Mouse (Mus musculus) MEL (cell line): ENCODE results near the gene Tmem108.

Source experiments
- CHD2 ChIP-seq: IDR thresholded peaks from 2 replicates; pipeline ENCODE4 v1.6.1; 2011; ENCODE audit warnings: low read length, improper control_type of control experiment
- CTCF ChIP-seq, 3 experiments: IDR thresholded peaks in 2 of 3; conservative IDR thresholded peaks in 1 of 3; 2 replicates each; pipeline ENCODE4 v1.5.1; 2011 to 2012; ENCODE audit warnings: low read length in 3 of 3, low read depth in 2 of 3, mild to moderate bottlenecking in 2 of 3, improper control_type of control experiment in 1 of 3, inconsistent platforms in 1 of 3, mixed read lengths in 1 of 3, moderate library complexity in 1 of 3; ENCODE audit not compliant: control insufficient read depth in 1 of 3, insufficient read depth in 1 of 3, poor library complexity in 1 of 3, severe bottlenecking in 1 of 3
- EP300 ChIP-seq, 2 experiments: IDR thresholded peaks; 2 replicates each; pipeline ENCODE4 v1.6.1; 2011; ENCODE audit warnings: improper control_type of control experiment in 2 of 2, low read length in 2 of 2, low read depth in 1 of 2, mild to moderate bottlenecking in 1 of 2
- KAT2A ChIP-seq: conservative IDR thresholded peaks from 2 replicates; pipeline ENCODE4 v1.6.1; 2012; ENCODE audit warnings: low read depth, low read length, improper control_type of control experiment, inconsistent platforms
- MAFK ChIP-seq: IDR thresholded peaks from 2 replicates; pipeline ENCODE4 v1.6.1; 2011; ENCODE audit warnings: low read depth, mild to moderate bottlenecking, low read length, improper control_type of control experiment, borderline replicate concordance
- MEF2A ChIP-seq: IDR thresholded peaks from 2 replicates; pipeline ENCODE4 v1.6.1; 2014; ENCODE audit warnings: low read depth, mild to moderate bottlenecking, inconsistent platforms, low read length, improper control_type of control experiment; ENCODE audit not compliant: poor library complexity, insufficient replicate concordance, severe bottlenecking; ENCODE audit errors: extremely low read depth
- MXI1 ChIP-seq: IDR thresholded peaks from 2 replicates; pipeline ENCODE4 v1.6.1; 2011; ENCODE audit warnings: mild to moderate bottlenecking, low read depth, low read length, improper control_type of control experiment
- NELFE ChIP-seq: IDR thresholded peaks from 2 replicates; pipeline ENCODE4 v1.6.1; 2011; ENCODE audit warnings: low read depth, low read length, improper control_type of control experiment
- POLR2A ChIP-seq, 2 experiments: IDR thresholded peaks; 2 replicates each; pipeline ENCODE4 v1.6.1; 2011 to 2012; ENCODE audit warnings: low read length in 2 of 2, mild to moderate bottlenecking in 2 of 2, control low read depth in 1 of 2, improper control_type of control experiment in 1 of 2, low read depth in 1 of 2, moderate library complexity in 1 of 2; ENCODE audit not compliant: control insufficient read depth in 1 of 2, insufficient read depth in 1 of 2, poor library complexity in 1 of 2
- POLR2AphosphoS2 ChIP-seq: IDR thresholded peaks from 2 replicates; pipeline ENCODE4 v1.6.1; 2011; ENCODE audit warnings: low read length, improper control_type of control experiment
- USF1 ChIP-seq: IDR thresholded peaks from 2 replicates; pipeline ENCODE4 v1.6.1; 2014; ENCODE audit warnings: low read depth, mild to moderate bottlenecking, inconsistent platforms, low read length, improper control_type of control experiment, moderate library complexity
- ZC3H11A ChIP-seq: IDR thresholded peaks from 2 replicates; pipeline ENCODE4 v1.6.1; 2012; ENCODE audit warnings: low read depth, mild to moderate bottlenecking, inconsistent platforms, low read length, improper control_type of control experiment

- TF ChIP-seq CTCF (IDR thresholded peaks at IDR 0.05 in 2 of 3, conservative IDR thresholded peaks at IDR 0.05 in 1 of 3; ENCODE audit: control insufficient read depth in 1 of 3, insufficient read depth in 1 of 3, low read depth in 2 of 3, low read length in 3 of 3, poor library complexity in 1 of 3, severe bottlenecking in 1 of 3) = no peak
- TF ChIP-seq MXI1 = no peak
- no peak for TF ChIP-seq MEF2A
- no peak for TF ChIP-seq CHD2
- TF ChIP-seq ZC3H11A = no peak
- TF ChIP-seq USF1 = no peak
- no peak for TF ChIP-seq POLR2A (IDR thresholded peaks at IDR 0.05; ENCODE audit: control insufficient read depth in 1 of 2, insufficient read depth in 1 of 2, low read depth in 1 of 2, low read length in 2 of 2, poor library complexity in 1 of 2)
- TF ChIP-seq MAFK = no peak
- TF ChIP-seq NELFE = no peak
- no peak for TF ChIP-seq POLR2AphosphoS2
- no peak for TF ChIP-seq EP300 (IDR thresholded peaks at IDR 0.05; ENCODE audit: low read depth in 1 of 2, low read length in 2 of 2)
- no peak for TF ChIP-seq KAT2A
Observed at GRCm38 (mm10) chr9:103504646-103505045, 257.0 kb downstream of the Tmem108 start.
